Mouse (Mus musculus): ENCODE measurements at regions not wholly inside any gene's neighbourhood (a gene's known extent, or its start where the extent isn't known, plus 50 kb on each side); places are given as distances from the start of the nearest gene placed in this dataset.

- no peak overlapping the region for H3K27ac ChIP-seq (ENCODE audit: insufficient read depth, low read length)
- H3K4me1 ChIP-seq (ENCODE audit: control insufficient read depth, insufficient read depth, low read length): no peaks in the 10 kb centered on the region; the same call in 1 of the 2 replicates
- H3K4me3 ChIP-seq (ENCODE audit: insufficient read depth, low read length): no peak overlapping the region
- TF ChIP-seq CTCF (IDR thresholded peaks at IDR 0.05; ENCODE audit: borderline replicate concordance, insufficient read depth, low read length) (no peak), POLR2A (IDR thresholded peaks at IDR 0.05; ENCODE audit: low read depth, low read length) (no peak)
These were observed 164.3 kb upstream of the Ado start for GRCm38 (mm10) chr10:67713098-67713497.

DNA sequence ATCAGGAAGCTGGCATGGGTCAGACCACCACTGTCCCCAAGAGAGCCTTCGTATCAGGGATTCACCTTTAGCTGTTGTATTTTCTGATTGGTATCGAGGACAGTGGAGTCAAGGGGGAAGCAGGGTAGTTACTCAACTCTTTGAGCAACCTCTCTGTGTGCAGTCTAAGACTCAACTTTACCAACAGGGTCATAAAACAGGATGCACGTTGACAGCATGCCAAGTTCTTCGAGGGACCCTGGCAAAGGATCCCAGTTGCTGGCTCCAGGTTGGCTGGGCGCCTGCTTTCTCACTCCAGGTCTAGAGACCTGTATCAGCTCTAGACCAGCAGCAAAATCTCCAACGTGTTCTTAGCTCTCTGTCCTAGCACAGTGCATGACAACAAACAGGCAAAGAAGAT, 163.9 kb upstream of the Ado start:
- no peaks in the 10 kb centered on the region; the same call in 1 of the 2 replicates for H3K4me1 ChIP-seq (ENCODE audit: control insufficient read depth, insufficient read depth, low read length)
- TF ChIP-seq CTCF (IDR thresholded peaks at IDR 0.05; ENCODE audit: borderline replicate concordance, insufficient read depth, low read length) (no peak), POLR2A (IDR thresholded peaks at IDR 0.05; ENCODE audit: low read depth, low read length) (no peak)
- H3K4me3 ChIP-seq (ENCODE audit: insufficient read depth, low read length): no peak overlapping the region
- no peak overlapping the region for H3K27ac ChIP-seq (ENCODE audit: insufficient read depth, low read length)

DNA sequence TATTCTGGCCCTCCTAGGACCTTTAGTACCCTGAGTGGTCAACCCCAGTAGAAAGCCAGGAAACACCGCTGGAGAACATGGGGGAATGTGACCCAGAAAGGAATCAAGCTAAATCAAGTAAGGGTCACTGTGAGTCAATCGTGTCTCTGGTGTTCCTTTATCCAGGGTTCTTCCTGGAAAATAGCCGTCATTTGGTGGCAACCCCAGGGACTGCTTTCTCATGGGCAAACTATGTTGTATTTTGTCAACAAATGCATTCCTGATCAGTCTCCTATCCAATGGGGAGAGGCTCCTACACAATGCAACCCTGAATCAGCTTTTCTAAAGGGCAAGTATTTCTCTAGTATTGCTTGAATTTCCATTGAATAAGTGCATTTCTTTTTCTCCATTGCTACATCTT, 163.2 kb upstream of the Ado start:
- no peaks in the 10 kb centered on the region for H3K4me1 ChIP-seq (ENCODE audit: control insufficient read depth, insufficient read depth, low read length)
- no peak overlapping the region for H3K4me3 ChIP-seq (ENCODE audit: insufficient read depth, low read length)
- no peak overlapping the region for H3K27ac ChIP-seq (ENCODE audit: insufficient read depth, low read length)
- no peak for TF ChIP-seq CTCF (IDR thresholded peaks at IDR 0.05; ENCODE audit: borderline replicate concordance, insufficient read depth, low read length)
- TF ChIP-seq POLR2A (IDR thresholded peaks at IDR 0.05; ENCODE audit: low read depth, low read length): no peak

DNA sequence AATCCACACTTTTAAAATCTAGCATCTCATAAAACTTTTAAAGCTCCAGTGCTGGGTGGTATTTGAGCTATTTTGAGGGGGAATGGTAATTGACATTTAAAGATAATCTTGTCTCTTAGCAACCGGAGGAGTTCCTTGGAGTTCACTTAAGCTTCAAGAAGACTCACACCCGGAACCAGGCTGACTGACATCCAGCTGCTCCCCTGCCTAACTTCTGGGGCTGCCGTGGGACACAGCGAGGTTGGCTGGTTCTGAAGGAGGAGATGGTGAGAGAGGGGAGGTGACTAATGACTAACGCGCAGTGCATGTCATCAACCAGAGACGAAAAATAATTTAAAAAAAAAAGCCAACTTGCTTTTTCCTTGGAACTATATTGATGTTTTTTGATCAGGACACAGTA, 157.7 kb upstream of the Ado start:
- Histone ChIP-seq H3K4me1 (ENCODE audit: control insufficient read depth, insufficient read depth, low read length) (no peaks in the 10 kb centered on the region), H3K4me3 (ENCODE audit: insufficient read depth, low read length) (no peak overlapping the region), H3K27ac (ENCODE audit: insufficient read depth, low read length) (no peak overlapping the region)
- TF ChIP-seq CTCF (IDR thresholded peaks at IDR 0.05; ENCODE audit: borderline replicate concordance, insufficient read depth, low read length) (no peak), POLR2A (IDR thresholded peaks at IDR 0.05; ENCODE audit: low read depth, low read length) (no peak)

GRCm38 (mm10) chr10:67702783-67703455, 154.2 kb upstream of the Ado start:
- no peak overlapping the region for H3K27ac ChIP-seq (ENCODE audit: insufficient read depth, low read length)
- H3K4me3 ChIP-seq (ENCODE audit: insufficient read depth, low read length): no peak overlapping the region
- no peaks in the 10 kb centered on the region for H3K4me1 ChIP-seq (ENCODE audit: control insufficient read depth, insufficient read depth, low read length)
- TF ChIP-seq CTCF (IDR thresholded peaks at IDR 0.05; ENCODE audit: borderline replicate concordance, insufficient read depth, low read length): no peak

DNA sequence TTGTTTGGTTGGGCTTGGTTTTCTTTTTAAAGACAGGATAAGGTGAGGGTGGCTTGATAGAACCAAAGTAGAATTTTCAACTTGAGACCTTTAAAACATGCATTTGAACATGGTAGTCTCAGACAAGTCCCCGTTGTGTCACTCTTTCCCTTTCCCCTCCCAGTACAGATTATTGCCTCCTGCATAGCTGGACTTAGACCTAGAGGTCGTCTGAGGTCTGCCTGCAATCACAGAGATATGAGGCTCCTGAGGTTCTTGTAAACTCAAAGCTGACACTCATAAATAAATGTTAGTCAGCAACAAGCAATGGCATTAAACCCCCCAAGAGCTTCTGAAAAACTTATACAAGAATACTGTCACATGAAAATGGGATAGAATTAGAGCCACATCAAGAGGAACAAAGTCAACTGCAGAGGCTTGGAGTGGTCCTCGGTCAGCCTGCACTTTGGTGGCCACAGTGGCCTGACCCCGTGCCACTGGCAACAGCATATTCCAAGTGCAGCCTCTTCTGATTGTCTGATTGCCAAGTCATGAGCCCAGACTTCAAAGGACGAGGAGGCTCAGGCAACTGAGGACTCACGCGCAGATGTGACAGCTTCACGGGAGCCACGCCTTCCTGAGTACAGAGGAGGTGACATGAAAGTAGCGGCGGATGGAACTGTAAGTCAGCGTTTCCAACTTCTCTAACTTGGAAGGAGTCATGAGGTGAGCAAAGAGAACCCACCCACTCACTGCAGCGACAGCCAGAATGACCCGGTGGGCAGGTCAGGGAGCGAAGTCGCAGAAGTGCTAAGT, 148.8 kb upstream of the Ado start:
- no peak overlapping the region for H3K27ac ChIP-seq (ENCODE audit: insufficient read depth, low read length)
- H3K4me1 ChIP-seq (ENCODE audit: control insufficient read depth, insufficient read depth, low read length): no peaks in the 10 kb centered on the region
- H3K4me3 ChIP-seq (ENCODE audit: insufficient read depth, low read length): no peak overlapping the region
- TF ChIP-seq CTCF (IDR thresholded peaks at IDR 0.05; ENCODE audit: borderline replicate concordance, insufficient read depth, low read length) (no peak), POLR2A (IDR thresholded peaks at IDR 0.05; ENCODE audit: low read depth, low read length) (no peak)

DNA sequence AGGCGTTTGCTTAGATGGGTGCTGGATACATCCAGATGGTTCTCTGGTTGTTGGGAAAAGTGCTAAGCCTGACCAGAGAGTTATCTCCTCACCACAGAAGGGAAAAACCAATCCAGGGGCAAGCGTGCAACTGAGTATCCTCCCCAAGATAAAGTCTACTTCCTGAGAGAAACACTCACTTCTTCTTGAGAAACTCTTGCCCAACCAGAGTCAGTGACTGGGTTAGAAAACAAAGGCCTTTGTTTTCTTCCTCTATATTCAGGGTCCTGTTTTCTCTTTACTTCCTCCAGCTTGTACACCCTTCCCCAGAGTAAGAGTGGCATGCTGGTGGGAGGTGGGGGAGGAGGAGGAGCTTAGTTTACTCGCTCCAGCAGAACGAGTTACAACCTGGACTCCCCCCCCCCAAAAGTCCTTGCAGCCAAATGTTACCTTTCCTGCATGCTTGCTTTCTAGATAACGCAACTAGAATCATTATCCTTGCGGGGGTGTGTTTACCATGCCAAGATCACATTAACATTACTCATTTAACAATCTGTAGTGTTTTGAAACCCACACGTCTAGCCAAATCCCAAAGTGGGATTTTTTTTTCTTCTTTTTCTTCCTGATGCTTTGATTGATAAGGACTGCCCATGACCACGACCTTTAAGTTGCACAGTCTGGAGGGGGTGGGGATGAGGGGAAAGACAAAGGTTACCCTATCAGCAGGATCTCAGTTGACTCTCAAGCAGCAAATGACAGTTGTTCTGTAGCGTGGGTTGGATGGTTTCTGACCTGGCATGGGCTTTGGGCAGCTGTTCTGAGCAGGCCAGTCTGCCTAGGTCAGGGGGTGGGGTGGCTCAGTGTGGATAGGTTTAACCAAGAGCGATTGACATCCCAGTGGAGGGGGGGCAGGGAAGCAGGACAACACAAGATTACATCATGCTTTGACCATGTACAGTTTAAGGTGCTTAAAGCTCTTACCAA, 147.4 kb upstream of the Ado start:
- Histone ChIP-seq H3K4me3 (ENCODE audit: insufficient read depth, low read length) (no peak overlapping the region), H3K4me1 (ENCODE audit: control insufficient read depth, insufficient read depth, low read length) (no peaks in the 10 kb centered on the region), H3K27ac (ENCODE audit: insufficient read depth, low read length) (no peak overlapping the region)
- TF ChIP-seq CTCF (IDR thresholded peaks at IDR 0.05; ENCODE audit: borderline replicate concordance, insufficient read depth, low read length) (no peak), POLR2A (IDR thresholded peaks at IDR 0.05; ENCODE audit: low read depth, low read length) (no peak)

DNA sequence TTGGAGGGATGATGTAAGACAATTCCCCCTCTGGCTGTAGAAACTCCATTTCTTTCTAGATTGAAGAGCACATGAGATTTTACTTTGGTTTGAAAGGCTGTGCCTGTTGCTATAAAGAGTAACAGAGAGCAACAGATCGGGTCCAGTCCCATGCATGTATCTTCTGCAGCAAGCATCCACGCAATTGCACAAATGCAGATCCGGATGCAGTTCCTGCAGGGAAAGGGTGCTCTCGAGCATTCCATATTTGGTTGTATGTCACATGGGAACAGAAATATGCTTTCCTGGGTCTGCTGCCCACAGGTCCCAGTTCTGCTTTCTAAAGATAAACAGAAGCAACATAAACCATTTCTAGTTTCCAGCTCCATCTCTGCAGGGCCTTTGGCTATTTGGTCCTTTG, 146.0 kb upstream of the Ado start:
- Histone ChIP-seq H3K27ac (ENCODE audit: insufficient read depth, low read length) (no peak overlapping the region), H3K4me1 (ENCODE audit: control insufficient read depth, insufficient read depth, low read length) (no peaks in the 10 kb centered on the region), H3K4me3 (ENCODE audit: insufficient read depth, low read length) (no peak overlapping the region)
- TF ChIP-seq CTCF (IDR thresholded peaks at IDR 0.05; ENCODE audit: borderline replicate concordance, insufficient read depth, low read length) (no peak), POLR2A (IDR thresholded peaks at IDR 0.05; ENCODE audit: low read depth, low read length) (no peak)

DNA sequence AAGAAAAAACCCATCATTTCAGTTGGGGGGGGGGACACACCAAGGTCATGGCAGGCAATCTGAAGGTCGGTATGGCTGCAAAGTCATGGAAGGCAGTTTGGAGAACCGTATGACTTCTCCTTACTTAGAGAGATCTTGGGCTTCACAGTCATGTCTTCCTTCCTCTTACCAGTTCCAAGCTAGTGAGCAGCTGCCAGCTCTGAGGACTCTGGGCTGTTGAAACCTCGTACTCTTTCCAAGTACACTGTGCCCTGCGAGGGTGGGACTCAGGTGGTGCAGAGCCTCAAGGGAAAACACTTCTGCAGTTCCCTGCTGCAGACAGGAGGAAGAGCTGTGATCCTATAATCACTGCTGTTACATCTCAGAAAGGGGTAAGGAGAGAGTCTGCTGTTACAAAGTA, 144.8 kb upstream of the Ado start:
- Histone ChIP-seq H3K27ac (ENCODE audit: insufficient read depth, low read length) (no peak overlapping the region), H3K4me3 (ENCODE audit: insufficient read depth, low read length) (no peak overlapping the region), H3K4me1 (ENCODE audit: control insufficient read depth, insufficient read depth, low read length) (no peaks in the 10 kb centered on the region)
- TF ChIP-seq CTCF (IDR thresholded peaks at IDR 0.05; ENCODE audit: borderline replicate concordance, insufficient read depth, low read length): no peak
- no peak for TF ChIP-seq POLR2A (IDR thresholded peaks at IDR 0.05; ENCODE audit: low read depth, low read length)

All from embryonic fibroblast, embryonic 13.5 days (primary cell).